Mouse (Mus musculus) erythroblast, embryonic 14.5 days (primary cell): ENCODE measurements around the gene Ggta1.

Experiments used
- GATA1 ChIP-seq: IDR thresholded peaks from 2 replicates; pipeline ENCODE4 v1.6.1; 2012; ENCODE audit warnings: low read length, inconsistent platforms, mixed read lengths
- TAL1 ChIP-seq: IDR thresholded peaks from 3 replicates; pipeline ENCODE4 v1.6.1; 2012; ENCODE audit warnings: low read length, inconsistent platforms, mixed read lengths

DNA sequence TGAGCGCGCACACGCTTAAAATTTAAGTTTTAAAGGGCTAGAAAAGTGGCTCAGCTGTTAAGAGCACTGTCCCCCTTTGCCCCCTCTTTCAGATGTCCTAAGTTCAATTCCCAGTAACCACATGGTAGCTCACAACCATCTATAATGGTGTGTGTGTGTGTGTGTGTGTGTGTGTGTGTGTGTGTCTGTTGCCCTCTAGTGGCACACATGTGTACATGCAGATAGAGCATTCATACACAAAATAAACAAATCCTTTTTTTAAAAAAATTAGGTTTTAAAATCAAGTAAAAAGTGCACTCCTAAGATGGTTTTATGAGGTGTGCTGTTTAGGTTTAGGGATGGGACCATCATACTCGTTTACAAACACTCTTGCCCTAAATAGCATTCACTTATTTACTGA lies 49.2 kb upstream of the Ggta1 start:
- TF ChIP-seq GATA1 = no peak
- TF ChIP-seq TAL1 = no peak
